14 mouse cellular contexts compared by ENCODE assay signal in genomic region chr5:137649251-137649650, GRCm38 (mm10). TPM values are rescaled to one million over a fixed set of nuclear protein-coding genes. Genes with fewer than 3 reads are reported as not detected.
DNase-seq lines count a peak whose midpoint lies in the region; ATAC-seq and TF ChIP-seq lines count a peak whose summit lies in the region.
"Had no signal": no experiment of that assay in that cellular context is flagged by ENCODE, and none has a peak within 500 bp of the region (broad histone marks: within the 10 kb centered on the region; RNA-seq: fewer than 3 reads in every experiment).

No protein-coding gene starts in this region.

- no peak for ATAC-seq in kidney, embryonic 16.5 days (ENCODE audit: low FRiP score, low TSS enrichment)
- no peak for ATAC-seq in limb, embryonic 13.5 days (ENCODE audit: low FRiP score, low read depth)

- no peak for DNase-seq in heart, adult 2 months
- DNase-seq in heart, adult 8-10 months (ENCODE audit: low spot score), result no peak
- no peak for DNase-seq in kidney, adult 8-10 months
- no peak for DNase-seq in cerebellum, postnatal 25 days
- DNase-seq in cerebellum, postnatal 10 days, result no peak
- DNase-seq: lung, postnatal 14 days; thymus, adult 2 months had no signal

- intact Hi-C loops in heart, adult 2 months (cut with DNase I), result no loop called here

- H3K36me3 ChIP-seq in heart, adult 2 months (ENCODE audit: control insufficient read depth, insufficient read depth, low read length), result no peaks in the 10 kb centered on the region
- 0 out of 2 replicates have a peak, but pooled peaks cover 4% of the 10 kb centered on the region for H3K36me3 ChIP-seq in kidney, embryonic 16.5 days (ENCODE audit: insufficient read depth, low read length)
- H3K36me3 ChIP-seq in ES-Bruce4 (ENCODE audit: control insufficient read depth, insufficient read depth, low read length, poor library complexity, severe bottlenecking), result peaks cover 4% of the 10 kb centered on the region; the same call in 1 of the 2 replicates
- H3K36me3 ChIP-seq in limb, embryonic 13.5 days, result peaks cover 25% of the 10 kb centered on the region

- TF ChIP-seq CTCF in heart, adult 2 months (IDR thresholded peaks at IDR 0.05), result no peak
- no peak for TF ChIP-seq CTCF in ES-Bruce4 (IDR thresholded peaks at IDR 0.05; ENCODE audit: low read depth, low read length)

- TF ChIP-seq EP300 in heart, adult 2 months (IDR thresholded peaks at IDR 0.05; ENCODE audit: insufficient read depth, low read depth, low read length), result no peak
- TF ChIP-seq EP300 in ES-Bruce4 (IDR thresholded peaks at IDR 0.05; ENCODE audit: insufficient read depth, low read depth, low read length), result no peak

- H3K4me2 ChIP-seq in kidney, embryonic 16.5 days (replicated peaks; ENCODE audit: low read depth, low read length), result 0 out of 2 replicates have a peak overlapping the region, but pooled peaks have one; percentile 19
- H3K4me2 ChIP-seq in limb, embryonic 13.5 days (replicated peaks), result no peak overlapping the region

- TF ChIP-seq POLR2A in heart, adult 2 months (IDR thresholded peaks at IDR 0.05; ENCODE audit: insufficient read depth, low read depth, low read length), result no peak
- TF ChIP-seq POLR2A in ES-Bruce4 (IDR thresholded peaks at IDR 0.05; ENCODE audit: insufficient read depth, low read length), result no peak

- H3K27ac ChIP-seq in heart, adult 2 months, result peak overlapping the region; percentile 78
- H3K27ac ChIP-seq in kidney, embryonic 16.5 days (ENCODE audit: low read length), result peak overlapping the region; percentile 72
- H3K27ac ChIP-seq in ES-Bruce4 (ENCODE audit: insufficient read depth, low read length), result peak overlapping the region; percentile 22; the same call in 1 of the 2 replicates
- peak overlapping the region; percentile 29; the same call in 1 of the 2 replicates for H3K27ac ChIP-seq in limb, embryonic 13.5 days
- H3K27ac ChIP-seq: heart, embryonic 13.5 days had no signal

- no peaks in the 10 kb centered on the region for H3K9me3 ChIP-seq in kidney, embryonic 16.5 days (ENCODE audit: low read length)
- H3K9me3 ChIP-seq in ES-Bruce4 (replicated peaks; ENCODE audit: control insufficient read depth, insufficient read depth, low read length, poor library complexity, severe bottlenecking), result no peaks in the 10 kb centered on the region
- H3K9me3 ChIP-seq in limb, embryonic 13.5 days, result no peaks in the 10 kb centered on the region
- H3K9me3 ChIP-seq: heart, embryonic 13.5 days had no signal

- H3K79me2 ChIP-seq in heart, adult 2 months (replicated peaks; ENCODE audit: control insufficient read depth, insufficient read depth, low read length), result no peaks in the 10 kb centered on the region

- 47% methylated on average over 4 of the region's 4 CpGs for WGBS in heart, adult 2 months
- WGBS in kidney, embryonic 16.5 days, result 10% methylated on average over 4 of the region's 4 CpGs
- 26% methylated on average over 4 of the region's 4 CpGs for WGBS in limb, embryonic 13.5 days

- H3K4me3 ChIP-seq in heart, adult 2 months, result no peak overlapping the region
- H3K4me3 ChIP-seq in kidney, embryonic 16.5 days (ENCODE audit: low read length), result no peak overlapping the region
- no peak overlapping the region for H3K4me3 ChIP-seq in ES-Bruce4 (ENCODE audit: low read depth, low read length)
- H3K4me3 ChIP-seq in limb, embryonic 13.5 days, result no peak overlapping the region
- H3K4me3 ChIP-seq: heart, embryonic 13.5 days; myocyte had no signal

- H3K9ac ChIP-seq in heart, adult 2 months (ENCODE audit: low read depth, low read length), result no peak overlapping the region
- H3K9ac ChIP-seq in kidney, embryonic 16.5 days (replicated peaks; ENCODE audit: low read length), result no peak overlapping the region
- 0 out of 2 replicates have a peak overlapping the region, but pooled peaks have one; percentile 34 for H3K9ac ChIP-seq in ES-Bruce4 (ENCODE audit: low read depth, poor library complexity, severe bottlenecking)
- H3K9ac ChIP-seq in limb, embryonic 13.5 days, result 0 out of 2 replicates have a peak overlapping the region, but pooled peaks have one; percentile 19

- H3K4me1 ChIP-seq in heart, adult 2 months (ENCODE audit: control insufficient read depth, insufficient read depth, low read length), result no peaks in the 10 kb centered on the region
- H3K4me1 ChIP-seq in kidney, embryonic 16.5 days (ENCODE audit: insufficient read depth, low read length), result peaks cover 45% of the 10 kb centered on the region
- H3K4me1 ChIP-seq in ES-Bruce4 (ENCODE audit: control insufficient read depth, insufficient read depth, low read length), result no peaks in the 10 kb centered on the region
- peaks cover 50% of the 10 kb centered on the region for H3K4me1 ChIP-seq in limb, embryonic 13.5 days

- no peaks in the 10 kb centered on the region for H3K27me3 ChIP-seq in heart, adult 2 months (ENCODE audit: control insufficient read depth, insufficient read depth, low read length)
- H3K27me3 ChIP-seq in kidney, embryonic 16.5 days (ENCODE audit: insufficient read depth, low read length), result peaks cover 15% of the 10 kb centered on the region
- no peaks in the 10 kb centered on the region for H3K27me3 ChIP-seq in ES-Bruce4 (ENCODE audit: control insufficient read depth, insufficient read depth, low read length, poor library complexity, severe bottlenecking)
- H3K27me3 ChIP-seq in limb, embryonic 13.5 days, result peaks cover 24% of the 10 kb centered on the region

RNA-seq across cellular contexts. Expression of gene Irs3, which starts 3.7 kb away (rescaled TPM):
- total RNA-seq in heart, adult 2 months (2021), result under 1 TPM; 0.34 to 0.73 TPM
- 0.91 and 2.2 TPM in 2 replicates for polyA plus RNA-seq in heart, adult 2 months (2012; rRNA removed)
- total RNA-seq in heart, adult 8-10 months (2022), result under 1 TPM; 0.30 to 0.94 (median 0.56) TPM
- polyA plus RNA-seq in kidney, embryonic 16.5 days (2015; fragmentation: Nextera tagmentation; extraction: Ambion mirVana), result 0.94 and 1.4 TPM in 2 replicates
- polyA plus RNA-seq in ES-Bruce4 (2011; ENCODE audit: insufficient read depth, insufficient read length, low read depth, missing spikeins), result 1.2 and 1.5 TPM in 2 replicates
- 0.18 and 0.26 TPM in 2 replicates for polyA plus RNA-seq in limb, embryonic 13.5 days (2015; fragmentation: Nextera tagmentation; extraction: Ambion mirVana)
- total RNA-seq: layer of hippocampus, postnatal 25 days had no signal
- polyA plus RNA-seq: heart, embryonic 13.5 days; intestine, embryonic 14.5 days had no signal

RNA-seq across cellular contexts. Expression of gene Sap25, which starts 8.1 kb away (rescaled TPM):
- 1 to 10 TPM; 1.5 to 2.0 TPM for total RNA-seq in heart, adult 2 months (2021)
- polyA plus RNA-seq in heart, adult 2 months (2012; rRNA removed), result 25.2 and 34.9 TPM in 2 replicates
- total RNA-seq in heart, adult 8-10 months (2022), result 1 to 10 TPM; 1.6 to 4.0 (median 2.8) TPM
- polyA plus RNA-seq in kidney, embryonic 16.5 days (2015; fragmentation: Nextera tagmentation; extraction: Ambion mirVana), result 11.7 and 13.3 TPM in 2 replicates
- 5.0 and 7.9 TPM in 2 replicates for polyA plus RNA-seq in ES-Bruce4 (2011; ENCODE audit: insufficient read depth, insufficient read length, low read depth, missing spikeins)
- 7.3 and 8.9 TPM in 2 replicates for polyA plus RNA-seq in limb, embryonic 13.5 days (2015; fragmentation: Nextera tagmentation; extraction: Ambion mirVana)

RNA-seq across cellular contexts. Expression of gene Gm20605, which starts 20.3 kb away (rescaled TPM):
- total RNA-seq in heart, adult 2 months (2021), result 1 to 10 TPM; 2.8 to 4.3 TPM
- 7.3 and 9.5 TPM in 2 replicates for polyA plus RNA-seq in heart, adult 2 months (2012; rRNA removed)
- total RNA-seq in heart, adult 8-10 months (2022), result 1 to 10 TPM; 2.3 to 4.2 (median 2.7) TPM
- polyA plus RNA-seq in kidney, embryonic 16.5 days (2015; fragmentation: Nextera tagmentation; extraction: Ambion mirVana), result 18.4 and 20.9 TPM in 2 replicates
- polyA plus RNA-seq in ES-Bruce4 (2011; ENCODE audit: insufficient read depth, insufficient read length, low read depth, missing spikeins), result 5.4 and 9.0 TPM in 2 replicates
- polyA plus RNA-seq in limb, embryonic 13.5 days (2015; fragmentation: Nextera tagmentation; extraction: Ambion mirVana), result 6.1 and 9.6 TPM in 2 replicates

RNA-seq across cellular contexts. Expression of gene Lrch4, which starts 20.3 kb away (rescaled TPM):
- total RNA-seq in heart, adult 2 months (2021), result 10 to 100 TPM; 17.1 to 20.0 TPM
- polyA plus RNA-seq in heart, adult 2 months (2012; rRNA removed), result 24.8 and 29.1 TPM in 2 replicates
- 10 to 100 TPM; 13.1 to 17.8 (median 17.1) TPM for total RNA-seq in heart, adult 8-10 months (2022)
- polyA plus RNA-seq in kidney, embryonic 16.5 days (2015; fragmentation: Nextera tagmentation; extraction: Ambion mirVana), result 39.5 and 51.8 TPM in 2 replicates
- 25.1 and 28.6 TPM in 2 replicates for polyA plus RNA-seq in ES-Bruce4 (2011; ENCODE audit: insufficient read depth, insufficient read length, low read depth, missing spikeins)
- polyA plus RNA-seq in limb, embryonic 13.5 days (2015; fragmentation: Nextera tagmentation; extraction: Ambion mirVana), result 34.0 and 34.3 TPM in 2 replicates

RNA-seq across cellular contexts. Expression of gene Fbxo24, which starts 20.4 kb away (rescaled TPM):
- under 1 TPM; 0.13 to 0.34 TPM for total RNA-seq in heart, adult 2 months (2021)
- 0.29 and 0.35 TPM in 2 replicates for polyA plus RNA-seq in heart, adult 2 months (2012; rRNA removed)
- under 1 TPM; 0.19 to 0.29 (median 0.23) TPM for total RNA-seq in heart, adult 8-10 months (2022)
- polyA plus RNA-seq in kidney, embryonic 16.5 days (2015; fragmentation: Nextera tagmentation; extraction: Ambion mirVana), result 0.09 and 0.13 TPM in 2 replicates
- polyA plus RNA-seq in ES-Bruce4 (2011; ENCODE audit: insufficient read depth, insufficient read length, low read depth, missing spikeins), result 0.48 and 0.94 TPM in 2 replicates
- polyA plus RNA-seq in limb, embryonic 13.5 days (2015; fragmentation: Nextera tagmentation; extraction: Ambion mirVana), result 0.19 and 0.23 TPM in 2 replicates

Comparison
In these comparisons a context has a peak if more than half of its experiments do, and no peak if none do; other contexts are left out.
1. H3K27ac ChIP-seq: peak in every context shown above with its lines; median percentile 78 in heart, adult 2 months; 72 in kidney, embryonic 16.5 days; 29 in limb, embryonic 13.5 days; 22 in ES-Bruce4.
2. H3K9ac ChIP-seq: peak in ES-Bruce4 (single experiment) and limb, embryonic 13.5 days (single experiment); none in heart, adult 2 months (single experiment) and kidney, embryonic 16.5 days (single experiment).